Mouse (Mus musculus): ENCODE results near the gene Dmac1.

DNA sequence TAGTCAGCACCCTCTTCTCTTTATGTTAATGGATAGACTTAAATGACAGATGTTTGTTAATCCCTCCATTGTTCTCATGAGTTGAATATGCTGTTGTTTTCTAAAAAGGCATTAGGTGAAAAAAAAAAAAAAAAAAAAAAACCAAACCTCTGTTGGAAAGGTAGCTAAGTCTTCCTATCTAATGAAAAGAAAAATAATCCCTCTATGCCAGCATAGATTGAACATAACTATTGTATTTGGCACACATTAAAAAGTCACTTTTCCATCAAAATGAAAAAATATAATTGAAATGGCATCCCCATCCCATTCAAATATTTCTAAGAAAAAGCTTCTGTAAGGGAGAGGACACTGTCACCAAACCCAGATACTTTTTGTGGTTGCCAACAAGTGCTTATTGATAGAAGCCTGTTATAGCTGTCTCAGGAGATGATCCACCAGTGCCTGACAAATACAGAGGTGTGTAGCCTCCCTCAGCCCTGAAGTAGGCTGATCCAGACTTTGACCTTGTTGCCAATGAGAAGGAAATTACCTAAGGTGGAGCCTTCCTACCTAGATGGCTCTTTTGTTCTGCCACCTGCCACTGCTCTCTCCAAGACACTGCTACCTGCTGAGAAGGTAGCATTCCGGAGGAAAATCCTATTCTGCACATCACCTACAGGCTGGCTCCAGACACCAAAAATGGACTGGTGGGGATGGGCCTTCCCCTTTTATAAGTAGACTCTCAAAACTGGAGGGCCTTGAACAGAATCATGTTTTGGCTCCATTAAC, 22.3 kb upstream of the Dmac1 start:
- no peak for TF ChIP-seq GATA1 (IDR thresholded peaks at IDR 0.05; ENCODE audit: borderline replicate concordance, low read length)
- no peak for TF ChIP-seq CTCF (IDR thresholded peaks at IDR 0.05; ENCODE audit: low read depth, low read length)
- TF ChIP-seq TAL1 (conservative IDR thresholded peaks at IDR 0.05; ENCODE audit: low read depth, low read length): no peak
- TF ChIP-seq POLR2AphosphoS5 (IDR thresholded peaks at IDR 0.05; ENCODE audit: insufficient replicate concordance, low read depth, low read length): no peak
